Mouse (Mus musculus): ENCODE data around the gene Naaladl2.

DNA sequence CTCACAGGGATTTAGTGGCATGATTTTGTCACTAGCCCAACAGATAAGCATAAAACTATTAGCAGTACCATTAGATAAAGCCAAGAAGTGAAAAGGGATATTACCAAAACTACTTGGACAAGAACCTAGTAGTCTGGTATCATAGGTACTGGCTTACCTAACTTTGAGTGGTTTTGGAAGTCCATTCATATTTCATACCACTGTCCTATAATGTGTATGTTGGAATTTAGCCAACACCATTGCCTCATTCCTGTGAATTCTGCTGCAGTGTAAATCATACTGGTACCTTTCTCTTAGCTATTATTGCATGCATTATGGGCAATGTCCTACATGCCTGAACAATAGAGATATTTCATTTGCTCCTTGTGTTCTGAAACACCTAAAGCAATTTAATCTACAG, 977.5 kb downstream of the Naaladl2 start:
- no peak for TF ChIP-seq CTCF (conservative IDR thresholded peaks at IDR 0.05 in 1 of 2, IDR thresholded peaks at IDR 0.05 in 1 of 2; ENCODE audit: low read depth in 2 of 2, low read length in 2 of 2)
- TF ChIP-seq POLR2A (IDR thresholded peaks at IDR 0.05; ENCODE audit: low read depth, low read length) = no peak
- TF ChIP-seq MAFK (IDR thresholded peaks at IDR 0.05; ENCODE audit: insufficient replicate concordance, low read length) = no peak
- no peak for TF ChIP-seq NRF1 (IDR thresholded peaks at IDR 0.05; ENCODE audit: low read depth, low read length)
- no peak for TF ChIP-seq ETS1 (conservative IDR thresholded peaks at IDR 0.05; ENCODE audit: low read depth, low read length)
- no peak for TF ChIP-seq NELFE (IDR thresholded peaks at IDR 0.05; ENCODE audit: low read depth, low read length)
- no peak for TF ChIP-seq RCOR1 (conservative IDR thresholded peaks at IDR 0.05; ENCODE audit: low read depth, low read length)
- no peak for TF ChIP-seq ZC3H11A (IDR thresholded peaks at IDR 0.05; ENCODE audit: low read depth, low read length)
- TF ChIP-seq USF1 (IDR thresholded peaks at IDR 0.05; ENCODE audit: low read depth, low read length) = no peak
- no peak for TF ChIP-seq MYC (IDR thresholded peaks at IDR 0.05; ENCODE audit: low read depth, low read length)
- TF ChIP-seq TCF12 (IDR thresholded peaks at IDR 0.05; ENCODE audit: low read depth, low read length) = no peak
- TF ChIP-seq RAD21 (IDR thresholded peaks at IDR 0.05; ENCODE audit: low read depth, low read length) = no peak
- TF ChIP-seq ZNF384 (IDR thresholded peaks at IDR 0.05; ENCODE audit: low read depth, low read length) = no peak
- TF ChIP-seq SMC3 (IDR thresholded peaks at IDR 0.05; ENCODE audit: low read depth, low read length) = no peak

Data from CH12.LX (cell line).